8 mouse cellular contexts compared by ENCODE assay signal in the genomic region with DNA sequence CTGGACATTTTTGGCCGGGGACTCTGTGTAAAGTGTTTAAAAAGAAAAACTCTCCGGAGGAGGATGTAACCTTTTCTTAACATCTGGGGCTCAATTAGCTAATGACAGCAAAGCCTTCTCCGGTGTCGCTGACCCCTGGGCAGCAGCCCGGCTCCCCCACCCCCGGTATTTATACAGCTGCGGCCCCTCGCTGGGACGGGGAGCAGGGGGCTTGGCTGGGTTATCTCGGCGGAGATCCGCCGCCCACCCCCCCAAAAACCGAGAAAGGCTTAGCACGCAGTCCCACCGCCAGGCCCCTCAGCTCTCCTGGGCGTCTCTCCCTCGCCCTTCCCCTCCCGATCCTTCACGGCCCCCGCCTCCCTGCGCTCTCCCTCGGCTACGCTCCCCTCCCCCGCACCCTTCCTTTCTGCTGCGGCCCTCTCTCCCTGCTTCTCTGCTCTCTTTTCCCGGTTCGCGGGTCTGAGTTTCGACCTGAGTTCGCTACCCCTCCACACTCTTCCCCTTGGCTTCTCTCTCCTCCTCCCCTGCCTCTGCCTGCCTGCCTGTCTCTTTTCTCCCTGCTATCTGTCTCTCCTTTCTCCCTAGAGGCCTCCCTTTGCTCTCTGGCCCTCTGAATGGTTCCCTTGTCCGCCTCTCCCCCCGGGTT. TPM values are rescaled to one million over a fixed set of nuclear protein-coding genes. Genes with fewer than 3 reads are reported as not detected.
DNase-seq lines count a peak whose midpoint lies in the region; ATAC-seq and TF ChIP-seq lines count a peak whose summit lies in the region.

No protein-coding gene starts in this region.

- no peak overlapping the region for H3K4me3 ChIP-seq in C2C12 (ENCODE audit: insufficient read depth, poor library complexity, severe bottlenecking)
- H3K4me3 ChIP-seq in embryonic facial prominence, embryonic 12.5 days = peak overlapping the region; percentile 37
- H3K4me3 ChIP-seq in hindbrain, embryonic 13.5 days = peak overlapping the region; percentile 45
- H3K4me3 ChIP-seq in liver, postnatal 0 days (ENCODE audit: low read depth, low read length) = peak overlapping the region; percentile 46

- peak; percentile 22 to 62 for DNase-seq in adrenal gland, adult (ENCODE audit: inconsistent age in 2 of 2, low spot score in 1 of 2)
- DNase-seq in adrenal gland, postnatal 4 days (ENCODE audit: low spot score in 2 of 2) = no peak
- peak; percentile 27 for DNase-seq in liver, postnatal 0 days
- peak; percentile 47 for DNase-seq in ovary, postnatal 14 days (ENCODE audit: low spot score)
- DNase-seq in frontal cortex, postnatal 10 days (ENCODE audit: low spot score in 2 of 2) = no peak

- H3K79me3 ChIP-seq in C2C12 (ENCODE audit: low read depth) = no peaks in the 10 kb centered on the region

- peak; percentile 38 for ATAC-seq in embryonic facial prominence, embryonic 12.5 days (ENCODE audit: insufficient number of reproducible peaks, insufficient read depth, low FRiP score, low TSS enrichment)
- ATAC-seq in hindbrain, embryonic 13.5 days (ENCODE audit: low FRiP score) = peak; percentile 32
- 0 out of 2 replicates have a peak, but pooled peaks have one; percentile 17 for ATAC-seq in liver, postnatal 0 days

- peak overlapping the region; percentile 55 for H3K9ac ChIP-seq in embryonic facial prominence, embryonic 12.5 days
- peak overlapping the region; percentile 72 for H3K9ac ChIP-seq in hindbrain, embryonic 13.5 days
- H3K9ac ChIP-seq in liver, postnatal 0 days (replicated peaks) = peak overlapping the region; percentile 42; the same call in 1 of the 2 replicates

- peak overlapping the region; percentile 41 for H3ac ChIP-seq in C2C12 (ENCODE audit: control insufficient read depth, insufficient read length, low read depth)

- no peak for TF ChIP-seq EP300 in liver, postnatal 0 days (IDR thresholded peaks at IDR 0.05; ENCODE audit: low read depth)

- no peaks in the 10 kb centered on the region for H3K27me3 ChIP-seq in C2C12 (ENCODE audit: control insufficient read depth, insufficient read depth, insufficient read length)
- no peaks in the 10 kb centered on the region for H3K27me3 ChIP-seq in embryonic facial prominence, embryonic 12.5 days
- peaks cover 75% of the 10 kb centered on the region for H3K27me3 ChIP-seq in hindbrain, embryonic 13.5 days
- peaks cover 54% of the 10 kb centered on the region for H3K27me3 ChIP-seq in liver, postnatal 0 days (ENCODE audit: insufficient read depth, low read length)

- H3K36me3 ChIP-seq in C2C12 (ENCODE audit: control insufficient read depth, insufficient read depth) = no peaks in the 10 kb centered on the region
- no peaks in the 10 kb centered on the region for H3K36me3 ChIP-seq in embryonic facial prominence, embryonic 12.5 days
- H3K36me3 ChIP-seq in hindbrain, embryonic 13.5 days = no peaks in the 10 kb centered on the region
- H3K36me3 ChIP-seq in liver, postnatal 0 days (replicated peaks; ENCODE audit: insufficient read depth, low read length) = no peaks in the 10 kb centered on the region

- peak overlapping the region; percentile 87 for H3K27ac ChIP-seq in embryonic facial prominence, embryonic 12.5 days
- H3K27ac ChIP-seq in hindbrain, embryonic 13.5 days = no peak overlapping the region
- H3K27ac ChIP-seq in liver, postnatal 0 days (ENCODE audit: low read depth) = no peak overlapping the region

- no peaks in the 10 kb centered on the region for H3K79me2 ChIP-seq in C2C12 (ENCODE audit: control insufficient read depth, insufficient read depth)

- peak overlapping the region; percentile 77 for H3K4me2 ChIP-seq in embryonic facial prominence, embryonic 12.5 days (replicated peaks)
- peak overlapping the region; percentile 81 for H3K4me2 ChIP-seq in hindbrain, embryonic 13.5 days
- peak overlapping the region; percentile 79 for H3K4me2 ChIP-seq in liver, postnatal 0 days (ENCODE audit: low read depth, low read length)

- H3K9me3 ChIP-seq in embryonic facial prominence, embryonic 12.5 days = no peaks in the 10 kb centered on the region
- no peaks in the 10 kb centered on the region for H3K9me3 ChIP-seq in hindbrain, embryonic 13.5 days
- no peaks in the 10 kb centered on the region for H3K9me3 ChIP-seq in liver, postnatal 0 days (ENCODE audit: low read length)

- 1% methylated on average over 28 of the region's 33 CpGs for WGBS in embryonic facial prominence, embryonic 12.5 days
- WGBS in hindbrain, embryonic 13.5 days = 2% methylated on average over 31 of the region's 33 CpGs
- 2% methylated on average over 27 of the region's 33 CpGs for WGBS in liver, postnatal 0 days (ENCODE audit: insufficient replicate concordance)

- peaks cover 59% of the 10 kb centered on the region for H3K4me1 ChIP-seq in embryonic facial prominence, embryonic 12.5 days
- H3K4me1 ChIP-seq in hindbrain, embryonic 13.5 days (replicated peaks) = peaks cover 42% of the 10 kb centered on the region
- H3K4me1 ChIP-seq in liver, postnatal 0 days (ENCODE audit: insufficient read depth) = peaks cover 17% of the 10 kb centered on the region

- no peak for TF ChIP-seq CTCF in C2C12 (IDR thresholded peaks at IDR 0.05; ENCODE audit: control insufficient read depth, insufficient read depth, insufficient read length)
- no peak for TF ChIP-seq CTCF in liver, postnatal 0 days (IDR thresholded peaks at IDR 0.05; ENCODE audit: low read depth)

TF ChIP-seq in C2C12, 6 proteins besides CTCF, POLR2A, EP300 and RAD21:
- TF ChIP-seq FOSL1 (IDR thresholded peaks at IDR 0.05; ENCODE audit: insufficient read depth, low read length, poor library complexity, severe bottlenecking) (no peak), CEBPB (IDR thresholded peaks at IDR 0.05; ENCODE audit: low read depth) (no peak), MYOG (IDR thresholded peaks at IDR 0.05; ENCODE audit: control insufficient read depth, extremely low read depth, insufficient read length) (no peak), USF1 (IDR thresholded peaks at IDR 0.05; ENCODE audit: low read depth) (no peak), MAX (IDR thresholded peaks at IDR 0.05) (no peak), MYOD1 (IDR thresholded peaks at IDR 0.05; ENCODE audit: control insufficient read depth, insufficient read length, low read depth) (no peak)

RNA-seq across cellular contexts. Expression of a gene that starts 42.0 kb away (rescaled TPM):
- 10 to 100 TPM in 1 of 2 experiments, 1 to 10 TPM in 1; 7.0 to 12.9 TPM for total RNA-seq in adrenal gland, postnatal 4 days (2021)
- 5.0 TPM for polyA plus RNA-seq in C2C12 (2012; fragmentation: generic; extraction: Trizol)
- polyA plus RNA-seq in embryonic facial prominence, embryonic 12.5 days (2016; fragmentation: Nextera tagmentation; extraction: Ambion mirVana) = 76.1 and 79.7 TPM in 2 replicates
- 13.3 and 14.7 TPM in 2 replicates for polyA plus RNA-seq in hindbrain, embryonic 13.5 days (2015; fragmentation: Nextera tagmentation; extraction: Ambion mirVana)
- 0.18 and 0.34 TPM in 2 replicates for polyA plus RNA-seq in liver, postnatal 0 days (2015; fragmentation: Nextera tagmentation; extraction: Ambion mirVana)

Comparison
In these comparisons a context has a peak if more than half of its experiments do, and no peak if none do; other contexts are left out.
1. DNase-seq: peak in adrenal gland, adult (2 of 2), liver, postnatal 0 days (single experiment) and ovary, postnatal 14 days (single experiment); none in adrenal gland, postnatal 4 days (0 of 2) and frontal cortex, postnatal 10 days (0 of 2).
2. Peak in every context shown above with its lines, with median percentiles within 50 percentile points of each other: ATAC-seq, H3K4me2 ChIP-seq and H3K9ac ChIP-seq.